Mouse (Mus musculus): ENCODE results near the gene Rabgap1l.

DNA sequence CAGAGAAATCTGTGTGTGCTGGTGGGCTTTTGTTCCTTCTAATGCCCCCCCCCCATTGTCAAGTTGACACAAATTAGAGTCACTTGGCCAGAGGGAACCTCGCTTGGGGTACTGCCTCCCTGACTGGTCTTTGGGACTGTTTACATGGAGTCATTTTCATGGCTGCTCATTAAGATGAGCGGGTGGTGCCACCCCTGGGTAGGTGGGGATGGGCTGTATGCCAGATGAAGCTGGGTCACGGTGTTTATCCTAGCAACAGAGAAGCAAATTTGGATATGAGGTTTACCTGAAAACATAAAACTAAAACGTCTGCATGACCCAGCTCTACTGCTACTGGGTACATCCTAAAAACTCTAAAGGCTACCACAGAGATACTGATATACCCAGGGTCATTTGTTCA lies 354.2 kb downstream of the Rabgap1l start:
- TF ChIP-seq CTCF (IDR thresholded peaks at IDR 0.05; ENCODE audit: borderline replicate concordance, extremely low read depth, insufficient read depth, insufficient read length) (no peak), POLR2A (IDR thresholded peaks at IDR 0.05; ENCODE audit: borderline replicate concordance, extremely low read depth, insufficient read depth, insufficient read length, poor library complexity, severe bottlenecking) (no peak)

Data from brain, embryonic 14.5 days (tissue).